Mouse (Mus musculus): ENCODE measurements around the gene Gm28230.

DNA sequence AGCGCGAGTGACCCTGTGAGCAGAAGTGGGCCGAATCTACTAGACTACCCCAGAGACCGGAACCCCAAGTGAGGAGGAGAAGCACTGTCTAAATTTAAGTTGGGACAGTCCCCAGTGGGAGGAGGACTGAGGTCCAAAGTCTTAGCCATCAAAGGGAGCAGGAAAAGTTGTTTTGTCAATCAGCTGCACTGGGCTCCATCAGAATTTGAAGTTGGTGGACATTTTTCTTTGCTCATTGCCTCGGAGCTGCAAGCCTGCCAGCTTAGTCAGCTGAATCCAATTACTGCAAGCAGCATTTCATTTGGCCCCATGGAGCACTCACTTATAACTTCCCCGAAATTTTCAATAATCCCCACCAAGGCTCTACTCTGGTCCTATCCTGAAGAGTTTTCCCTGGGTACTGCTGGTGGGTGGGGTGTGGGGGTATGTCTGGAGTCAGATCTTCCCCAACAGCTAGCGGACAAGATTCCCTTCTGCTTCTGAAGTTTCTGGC is 11.1 kb downstream of the Gm28230 start:
- no peak for TF ChIP-seq CTCF (IDR thresholded peaks at IDR 0.05; ENCODE audit: extremely low read depth, insufficient read length, insufficient replicate concordance, low read depth, low read length)
- no peak for TF ChIP-seq POLR2A (IDR thresholded peaks at IDR 0.05; ENCODE audit: low read depth, low read length)
